Mouse (Mus musculus) liver, postnatal 0 days (tissue): ENCODE data around the gene 2010109A12Rik. TPM values are rescaled to one million over a fixed set of nuclear protein-coding genes. Genes with fewer than 3 reads are reported as not detected.
A peak's percentile ranks its signal among the peaks of the same experiment; 100 is the strongest.

Experiments
- ATAC-seq: fragments of 200-750 bp; cut with Nextera tagmentation; 2 replicates; pipeline ENCODE4 v1.8.0; 2017; ENCODE audit warnings: mild to moderate bottlenecking, moderate library complexity
- DNase-seq: peaks from one replicate; pipeline ENCODE4 v3.0.0-alpha.2; 2016
- H3K27ac ChIP-seq: fragments of 300-500 bp; sonication (generic); 2 replicates; pipeline ENCODE4 v1.5.1; 2014; ENCODE audit warnings: antibody characterized with exemption, moderate library complexity, mild to moderate bottlenecking, low read depth
- H3K27me3 ChIP-seq: fragments of 300-500 bp; sonication (generic); 2 replicates; pipeline ENCODE4 v1.6.1; 2014; ENCODE audit warnings: low read length, control low read depth, mixed read lengths; ENCODE audit not compliant: insufficient read depth
- H3K36me3 ChIP-seq: fragments of 300-500 bp; sonication (generic); replicated peaks from 2 replicates; pipeline ENCODE4 v1.6.1; 2014; ENCODE audit warnings: mild to moderate bottlenecking, control low read depth, low read length, moderate library complexity, mixed read lengths; ENCODE audit not compliant: insufficient read depth
- H3K4me1 ChIP-seq: fragments of 300-500 bp; sonication (generic); 2 replicates; pipeline ENCODE4 v1.6.1; 2014; ENCODE audit warnings: antibody characterized with exemption, mild to moderate bottlenecking, control low read depth; ENCODE audit not compliant: insufficient read depth
- H3K4me2 ChIP-seq: fragments of 300-500 bp; sonication (generic); 2 replicates; pipeline ENCODE4 v1.6.1; 2014; ENCODE audit warnings: low read depth, mild to moderate bottlenecking, low read length, moderate library complexity, mixed read lengths
- H3K4me3 ChIP-seq: fragments of 300-500 bp; sonication (generic); 2 replicates; pipeline ENCODE4 v1.5.1; 2014; ENCODE audit warnings: low read depth, low read length
- H3K9ac ChIP-seq: fragments of 300-500 bp; sonication (generic); replicated peaks from 2 replicates; pipeline ENCODE4 v1.6.1; 2014; ENCODE audit warnings: mild to moderate bottlenecking, moderate library complexity
- H3K9me3 ChIP-seq: fragments of 300-500 bp; sonication (generic); 2 replicates; pipeline ENCODE4 v1.6.1; 2016; ENCODE audit warnings: mild to moderate bottlenecking, control low read depth, low read length, mixed read lengths
- CTCF ChIP-seq: sonication (generic); IDR thresholded peaks from 2 replicates; pipeline ENCODE4 v1.5.1; 2016; ENCODE audit warnings: antibody characterized with exemption, low read depth
- EP300 ChIP-seq: IDR thresholded peaks from 2 replicates; pipeline ENCODE4 v1.6.1; 2016; ENCODE audit warnings: antibody characterized with exemption, low read depth, mild to moderate bottlenecking
- WGBS: fragments of 180-500 bp; shearing (Covaris S2); extraction: QIAGEN DNeasy Blood & Tissue Kit; methylation state at CpG from one replicate; pipeline ENCODE4 v1.1.7; 2014; ENCODE audit not compliant: insufficient replicate concordance; 5-methylcytosine and 5-hydroxymethylcytosine counted together
- polyA plus RNA-seq: library from polyadenylated mRNA; unstranded; fragments of >200 nt; fragmentation: Nextera tagmentation; extraction: Ambion mirVana; gene quantifications from 2 replicates; pipeline ENCODE4 v1.2.1, GENCODE M21; 2015

The 2010109A12Rik gene
- polyA plus RNA-seq, 1 experiment from 2014 or later: 2.0 TPM

DNA sequence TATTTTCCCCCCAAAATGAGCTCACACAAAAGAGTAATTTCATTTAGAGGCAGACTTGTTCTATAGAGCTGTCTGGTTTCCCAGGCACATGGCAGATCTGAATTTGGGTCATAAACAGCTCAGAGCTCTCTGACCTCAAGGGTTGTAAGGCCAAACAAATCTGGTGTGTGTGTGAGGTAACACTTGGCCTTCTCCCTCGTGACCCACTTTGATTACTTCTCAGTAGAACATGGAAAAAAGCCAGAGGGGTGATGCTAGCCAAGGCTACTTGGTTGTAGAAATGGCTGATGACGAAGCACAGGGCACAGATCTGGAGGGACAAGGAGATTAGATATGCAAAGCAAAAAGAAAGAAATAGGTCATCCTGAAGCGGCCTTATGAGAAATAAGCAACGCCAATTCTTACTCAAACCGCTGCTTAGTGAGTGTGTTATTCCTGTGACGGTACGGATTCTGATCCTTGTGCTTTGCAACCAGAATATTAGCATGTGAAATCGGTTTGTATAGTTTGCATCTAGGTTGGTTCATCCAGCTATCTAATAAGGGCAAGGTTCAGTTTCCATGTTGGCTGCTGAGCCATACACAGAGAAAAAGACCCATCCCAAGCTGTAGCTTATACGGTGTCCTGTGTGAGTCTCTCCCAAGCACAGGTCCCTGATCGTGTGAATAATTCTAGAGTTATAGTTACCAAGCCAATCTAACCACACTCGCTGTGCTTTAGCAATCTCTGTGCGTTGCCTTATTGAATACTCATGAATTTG, 44.9 kb downstream of the 2010109A12Rik start:
- H3K36me3 ChIP-seq: no peaks in the 10 kb centered on the region
- H3K9me3 ChIP-seq: no peaks in the 10 kb centered on the region
- H3K9ac ChIP-seq: no peak overlapping the region
- H3K27ac ChIP-seq: peak overlapping the region; percentile 45; the same call in 1 of the 2 replicates
- DNase-seq (peak; percentile 34), ATAC-seq (peak; percentile 93)
- H3K27me3 ChIP-seq: no peaks in the 10 kb centered on the region
- no peak overlapping the region for H3K4me3 ChIP-seq
- TF ChIP-seq EP300 (no peak), CTCF (no peak)
- H3K4me2 ChIP-seq: no peak overlapping the region
- WGBS: 77% methylated on average over 12 of the region's 12 CpGs
- peaks cover 6% of the 10 kb centered on the region; the same call in 1 of the 2 replicates for H3K4me1 ChIP-seq

DNA sequence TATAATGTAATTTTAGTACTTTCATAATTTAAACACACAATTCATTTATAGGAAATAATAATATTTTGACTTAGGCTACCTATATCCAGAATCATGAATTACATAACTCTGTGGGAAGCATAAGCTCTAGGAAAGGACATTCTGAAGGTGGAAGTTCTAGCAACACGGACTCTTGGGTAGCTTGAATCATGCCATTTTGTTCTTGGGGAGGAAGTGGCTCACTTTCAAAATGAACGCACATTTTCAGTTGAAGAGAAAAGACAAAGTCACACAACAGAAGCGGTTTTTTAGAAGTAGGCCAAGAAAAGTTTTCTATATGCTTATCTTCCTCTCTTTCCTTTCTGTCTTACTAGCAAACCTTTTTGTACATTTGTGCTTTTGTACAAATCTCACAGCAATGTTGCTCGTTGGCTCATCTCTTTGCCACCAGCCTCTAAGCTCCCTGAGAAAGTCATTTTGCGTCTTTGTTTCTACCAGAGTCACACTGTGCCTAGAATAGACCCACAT, 49.5 kb downstream of the 2010109A12Rik start:
- WGBS: 77% methylated on average over 5 of the region's 5 CpGs
- Histone ChIP-seq H3K4me1 (peaks cover 6% of the 10 kb centered on the region; the same call in 1 of the 2 replicates), H3K4me3 (no peak overlapping the region), H3K9ac (no peak overlapping the region), H3K36me3 (no peaks in the 10 kb centered on the region), H3K27ac (no peak overlapping the region), H3K27me3 (no peaks in the 10 kb centered on the region), H3K9me3 (no peaks in the 10 kb centered on the region), H3K4me2 (no peak overlapping the region)
- TF ChIP-seq EP300 (no peak), CTCF (no peak)
- no peak for DNase-seq
- ATAC-seq: no peak

DNA sequence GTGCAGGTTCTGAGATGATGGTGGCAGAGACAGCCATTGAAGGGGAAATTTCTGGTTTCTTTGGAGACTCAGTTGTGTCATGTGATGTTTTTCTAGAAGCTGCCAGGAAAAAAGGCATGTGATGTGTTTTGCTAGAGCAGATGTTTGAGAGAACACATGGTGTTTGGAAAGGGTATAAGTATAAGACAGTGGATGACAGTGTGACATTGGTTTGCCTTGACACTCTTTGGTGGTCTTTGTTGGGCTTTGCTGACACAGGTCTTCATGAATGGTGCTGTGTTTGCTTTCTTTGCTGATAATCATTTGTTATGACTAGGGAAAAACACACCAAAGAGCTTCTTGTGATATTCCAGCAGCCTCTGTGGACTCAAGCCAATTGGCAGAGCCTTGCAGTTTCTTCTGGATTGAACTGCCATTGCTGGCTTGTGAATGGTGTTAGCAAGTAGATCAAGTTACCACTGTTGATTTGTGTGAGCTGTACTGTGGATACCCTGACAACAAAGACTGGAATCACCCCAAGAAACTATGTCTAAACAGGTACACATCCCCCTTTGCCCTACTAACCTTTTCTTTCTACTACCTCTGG, 50.6 kb downstream of the 2010109A12Rik start:
- ATAC-seq: no peak

DNA sequence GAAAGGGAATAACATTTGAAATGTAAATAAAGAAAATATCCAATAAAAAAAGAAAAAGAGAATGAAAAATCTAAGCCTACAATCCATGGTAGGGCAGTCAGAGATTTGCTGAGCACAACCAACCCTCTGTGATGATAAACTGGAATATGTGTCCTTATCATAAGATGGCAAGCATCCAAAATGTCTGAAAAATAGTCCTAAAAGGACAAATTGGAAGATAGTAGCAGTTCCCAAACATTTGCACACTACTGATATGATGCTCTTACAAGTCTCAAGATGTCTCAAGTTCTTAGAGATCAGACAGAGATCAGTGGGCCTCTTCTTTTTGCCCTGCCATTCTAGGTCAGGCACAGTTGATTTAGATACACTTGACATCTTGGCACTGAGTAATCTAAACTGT, 53.0 kb downstream of the 2010109A12Rik start:
- H3K4me3 ChIP-seq: no peak overlapping the region
- no peak for ATAC-seq
- H3K36me3 ChIP-seq: no peaks in the 10 kb centered on the region
- H3K27me3 ChIP-seq: no peaks in the 10 kb centered on the region
- H3K4me1 ChIP-seq: peaks cover 3% of the 10 kb centered on the region
- no peak overlapping the region for H3K27ac ChIP-seq
- no peak for DNase-seq
- H3K9me3 ChIP-seq: no peaks in the 10 kb centered on the region
- TF ChIP-seq EP300 (no peak), CTCF (no peak)
- H3K4me2 ChIP-seq: no peak overlapping the region
- H3K9ac ChIP-seq: no peak overlapping the region

More for the DNA sequence above, 50.6 kb downstream of the 2010109A12Rik start:
- Histone ChIP-seq H3K4me2 (no peak overlapping the region), H3K9ac (no peak overlapping the region), H3K27ac (no peak overlapping the region), H3K9me3 (no peaks in the 10 kb centered on the region), H3K4me1 (no peaks in the 10 kb centered on the region), H3K27me3 (no peaks in the 10 kb centered on the region), H3K36me3 (no peaks in the 10 kb centered on the region), H3K4me3 (no peak overlapping the region)
- no peak for DNase-seq
- TF ChIP-seq EP300: no peak
- no peak for TF ChIP-seq CTCF

DNA sequence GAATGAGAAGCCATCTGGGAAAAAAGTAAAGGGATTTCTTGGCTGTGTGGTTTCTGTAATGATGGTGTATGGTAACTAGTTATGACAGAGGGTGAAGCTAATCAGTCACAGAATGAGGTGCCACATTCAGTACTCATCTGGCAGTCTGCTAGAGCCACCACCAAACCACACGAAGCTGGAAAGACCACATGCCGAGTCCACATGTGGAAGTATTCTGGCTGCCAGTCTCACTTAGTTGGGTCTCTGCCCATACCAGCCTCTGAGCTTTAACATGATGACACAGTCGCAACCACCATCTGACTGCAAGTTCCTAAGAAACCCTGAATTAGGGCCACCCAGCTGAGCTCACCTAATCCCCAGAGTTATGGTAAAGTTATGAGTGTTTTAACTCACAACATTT, 54.7 kb downstream of the 2010109A12Rik start:
- WGBS: 65% methylated on average over 3 of the region's 3 CpGs
- TF ChIP-seq CTCF (no peak), EP300 (no peak)
- no peak overlapping the region for H3K27ac ChIP-seq

DNA sequence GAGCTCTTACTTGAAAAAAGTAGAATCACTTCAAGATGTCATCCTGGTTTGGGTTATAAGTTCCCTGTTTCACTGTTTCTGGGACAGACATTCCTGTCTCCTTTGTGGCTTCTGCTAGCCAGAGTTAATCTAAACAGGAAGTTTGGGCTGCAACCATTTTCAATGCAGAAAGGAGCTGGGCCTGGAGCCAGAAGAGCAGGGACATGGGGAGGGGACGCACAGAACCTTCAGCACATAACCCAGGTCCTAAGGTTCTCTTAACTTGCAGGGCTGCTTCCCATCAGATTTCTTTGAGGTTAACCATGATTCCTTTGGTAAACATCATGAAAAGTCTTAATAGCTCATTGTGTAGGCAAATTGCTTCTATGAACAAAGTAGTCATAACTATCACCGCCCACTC, 56.4 kb downstream of the 2010109A12Rik start:
- no peak overlapping the region for H3K27ac ChIP-seq
- no peak for DNase-seq
- no peak overlapping the region for H3K4me2 ChIP-seq
- H3K27me3 ChIP-seq: no peaks in the 10 kb centered on the region
- H3K4me3 ChIP-seq: no peak overlapping the region
- no peaks in the 10 kb centered on the region for H3K36me3 ChIP-seq
- WGBS: 75% methylated on average over 2 of the region's 2 CpGs
- TF ChIP-seq CTCF: no peak
- TF ChIP-seq EP300: no peak
- ATAC-seq: no peak
- no peak overlapping the region for H3K9ac ChIP-seq
- H3K4me1 ChIP-seq: peaks cover 11% of the 10 kb centered on the region
- H3K9me3 ChIP-seq: no peaks in the 10 kb centered on the region

More for the DNA sequence above, 54.7 kb downstream of the 2010109A12Rik start:
- Histone ChIP-seq H3K4me3 (no peak overlapping the region), H3K27me3 (no peaks in the 10 kb centered on the region), H3K36me3 (no peaks in the 10 kb centered on the region), H3K9ac (no peak overlapping the region), H3K4me2 (no peak overlapping the region), H3K4me1 (peaks cover 10% of the 10 kb centered on the region), H3K9me3 (no peaks in the 10 kb centered on the region)
- no peak for DNase-seq
- ATAC-seq: no peak

Other genes starting within 250 kb of the 2010109A12Rik start
- 1.8 and 3.9 TPM in 2 replicates for gene Sowahb, start 161.5 kb upstream of the 2010109A12Rik start, polyA plus RNA-seq
- 12.1 and 12.2 TPM in 2 replicates for gene Sept11, start 113.1 kb upstream of the 2010109A12Rik start, polyA plus RNA-seq
- gene Ccni, start within 50 bp of the 2010109A12Rik start, polyA plus RNA-seq: 41.2 and 41.9 TPM in 2 replicates
- 12.5 and 13.3 TPM in 2 replicates for gene Ccng2, start 60.7 kb downstream of the 2010109A12Rik start, polyA plus RNA-seq